Mouse (Mus musculus): ENCODE results near the gene Bmpr1a. TPM values are rescaled to one million over a fixed set of nuclear protein-coding genes. Genes with fewer than 3 reads are reported as not detected.
A peak's percentile ranks its signal among the peaks of the same experiment; 100 is the strongest.

Gene Bmpr1a
- polyA plus RNA-seq, 1 experiment from 2014 or later: 60.4 TPM

GRCm38 (mm10) chr14:34515860-34516259 is 12.7 kb upstream of the Bmpr1a start:
- ATAC-seq (replicated peaks; ENCODE audit: low FRiP score) (no peak), DNase-seq (ENCODE audit: low spot score) (no peak)
- H3K9me3 ChIP-seq (ENCODE audit: control insufficient read depth, low read length): no peaks in the 10 kb centered on the region
- H3K4me1 ChIP-seq (replicated peaks; ENCODE audit: control insufficient read depth, insufficient read depth, low read length): no peaks in the 10 kb centered on the region
- H3K27me3 ChIP-seq (ENCODE audit: control insufficient read depth, insufficient read depth, low read length): no peaks in the 10 kb centered on the region
- no peak overlapping the region for H3K27ac ChIP-seq (ENCODE audit: low read depth, low read length)
- WGBS: 84% methylated on average over 5 of the region's 5 CpGs
- no peaks in the 10 kb centered on the region for H3K36me3 ChIP-seq (ENCODE audit: control insufficient read depth, insufficient read depth, low read length)
- no peak overlapping the region for H3K4me3 ChIP-seq (ENCODE audit: low read depth, low read length)
- no peak overlapping the region for H3K4me2 ChIP-seq (ENCODE audit: low read depth, low read length, severe bottlenecking)
- no peak overlapping the region for H3K9ac ChIP-seq (ENCODE audit: low read length)

DNA sequence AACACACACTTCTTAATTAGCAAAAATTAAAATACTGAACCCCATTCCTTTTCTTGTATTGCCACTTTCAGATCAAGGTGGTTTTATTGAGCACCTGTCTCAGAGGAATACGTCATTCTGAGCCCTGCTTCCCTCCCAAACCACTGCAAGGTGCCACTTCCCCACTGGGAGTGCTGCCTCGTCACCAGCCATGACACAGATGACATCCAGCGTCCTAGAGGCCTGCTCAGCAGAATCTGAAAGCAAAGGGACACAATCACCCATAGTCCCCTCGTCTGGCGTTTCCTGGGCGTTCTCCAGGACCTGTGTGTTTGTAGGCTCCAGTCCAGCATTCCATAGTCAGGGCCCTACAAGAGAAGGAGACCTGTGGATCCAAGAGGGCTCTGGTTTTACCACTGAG is 11.0 kb upstream of the Bmpr1a start:
- H3K9me3 ChIP-seq (ENCODE audit: control insufficient read depth, low read length): no peaks in the 10 kb centered on the region
- no peak overlapping the region for H3K9ac ChIP-seq (ENCODE audit: low read length)
- no peaks in the 10 kb centered on the region for H3K36me3 ChIP-seq (ENCODE audit: control insufficient read depth, insufficient read depth, low read length)
- 50% methylated on average over 6 of the region's 6 CpGs for whole genome bisulfite sequencing
- DNase-seq (ENCODE audit: low spot score): no peak
- H3K4me1 ChIP-seq (replicated peaks; ENCODE audit: control insufficient read depth, insufficient read depth, low read length): no peaks in the 10 kb centered on the region
- ATAC-seq (replicated peaks; ENCODE audit: low FRiP score): no peak
- no peak overlapping the region for H3K27ac ChIP-seq (ENCODE audit: low read depth, low read length)
- no peaks in the 10 kb centered on the region for H3K27me3 ChIP-seq (ENCODE audit: control insufficient read depth, insufficient read depth, low read length)
- no peak overlapping the region for H3K4me2 ChIP-seq (ENCODE audit: low read depth, low read length, severe bottlenecking)
- H3K4me3 ChIP-seq (ENCODE audit: low read depth, low read length): no peak overlapping the region

DNA sequence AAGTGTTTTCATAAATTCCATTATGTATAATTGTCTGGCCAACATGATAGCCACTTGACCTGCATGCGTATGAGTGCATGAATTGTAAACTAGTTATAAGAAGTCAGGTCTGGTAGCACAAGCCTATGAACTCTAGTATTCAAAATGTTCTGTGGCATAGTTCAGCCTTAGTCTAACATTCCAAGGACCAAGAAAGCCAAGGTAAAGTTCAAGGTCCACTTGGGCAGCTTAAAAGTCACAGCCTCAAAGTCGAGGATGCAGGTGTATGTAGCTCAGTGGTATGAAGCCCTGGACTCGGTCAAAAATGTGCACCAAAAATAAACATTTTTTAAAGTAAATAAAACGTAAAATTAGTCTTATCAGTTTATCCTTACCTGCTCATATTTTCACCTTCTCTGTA is 9.5 kb upstream of the Bmpr1a start:
- Histone ChIP-seq H3K9me3 (ENCODE audit: control insufficient read depth, low read length) (no peaks in the 10 kb centered on the region), H3K4me1 (replicated peaks; ENCODE audit: control insufficient read depth, insufficient read depth, low read length) (peaks cover 6% of the 10 kb centered on the region), H3K36me3 (ENCODE audit: control insufficient read depth, insufficient read depth, low read length) (no peaks in the 10 kb centered on the region), H3K4me3 (ENCODE audit: low read depth, low read length) (no peak overlapping the region), H3K27ac (ENCODE audit: low read depth, low read length) (no peak overlapping the region), H3K9ac (ENCODE audit: low read length) (no peak overlapping the region), H3K27me3 (ENCODE audit: control insufficient read depth, insufficient read depth, low read length) (no peaks in the 10 kb centered on the region), H3K4me2 (ENCODE audit: low read depth, low read length, severe bottlenecking) (no peak overlapping the region)
- DNase-seq (ENCODE audit: low spot score): no peak
- WGBS: 82% methylated on average over 4 of the region's 4 CpGs
- no peak for ATAC-seq (replicated peaks; ENCODE audit: low FRiP score)

DNA sequence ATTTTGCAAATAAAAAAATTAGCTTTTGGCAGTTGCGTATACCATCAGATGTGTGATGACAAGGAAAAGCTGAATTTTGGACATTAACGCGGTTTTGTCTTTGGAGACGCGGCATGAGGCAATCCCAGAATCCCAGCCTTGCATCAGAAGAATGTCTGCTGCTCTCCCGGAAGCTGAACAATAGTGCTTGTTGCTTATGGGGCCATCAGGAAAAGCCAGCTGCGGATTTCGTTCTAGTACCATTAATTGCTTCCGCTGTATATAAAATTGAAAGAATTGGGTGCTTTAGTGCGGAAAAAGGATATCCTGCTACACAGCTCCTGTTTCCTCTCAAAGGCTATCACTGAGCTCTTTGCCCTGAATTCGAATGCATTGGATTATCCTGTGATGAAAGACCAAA is 8.8 kb upstream of the Bmpr1a start:
- DNase-seq (ENCODE audit: low spot score): no peak
- 72% methylated on average over 11 of the region's 11 CpGs for WGBS
- H3K27me3 ChIP-seq (ENCODE audit: control insufficient read depth, insufficient read depth, low read length): no peaks in the 10 kb centered on the region

DNA sequence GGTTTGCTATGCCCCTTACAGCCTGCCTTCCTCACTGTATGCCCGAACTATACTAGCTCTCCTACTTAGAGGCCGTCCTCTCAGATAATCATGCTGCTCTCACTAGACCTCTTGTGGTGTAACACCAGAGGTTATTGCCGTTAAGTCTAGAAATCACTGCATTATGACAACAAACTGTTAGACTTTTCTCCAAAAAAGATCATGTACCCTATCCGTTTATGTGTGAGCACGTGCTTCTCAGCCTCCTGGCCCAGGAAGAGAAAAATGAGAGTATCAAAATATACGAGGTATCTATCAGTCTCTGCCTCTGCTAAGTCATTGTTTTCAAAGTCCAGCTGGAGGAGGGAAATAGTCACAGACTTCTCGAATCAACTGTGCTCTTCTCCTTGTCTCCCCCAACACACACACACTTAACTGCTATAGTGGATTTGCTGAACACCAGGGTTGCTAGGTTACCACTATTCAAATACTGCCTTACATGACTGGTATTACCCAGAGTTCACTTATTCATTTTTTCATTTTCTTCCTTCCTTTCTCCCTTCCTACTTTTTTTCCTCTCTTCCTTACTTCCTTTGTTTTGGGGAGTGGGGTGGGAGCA is 5.8 kb upstream of the Bmpr1a start:
- WGBS: 67% methylated on average over 7 of the region's 7 CpGs
- Histone ChIP-seq H3K4me3 (ENCODE audit: low read depth, low read length) (no peak overlapping the region), H3K4me1 (replicated peaks; ENCODE audit: control insufficient read depth, insufficient read depth, low read length) (peaks cover 6% of the 10 kb centered on the region), H3K9me3 (ENCODE audit: control insufficient read depth, low read length) (no peaks in the 10 kb centered on the region), H3K27me3 (ENCODE audit: control insufficient read depth, insufficient read depth, low read length) (no peaks in the 10 kb centered on the region), H3K36me3 (ENCODE audit: control insufficient read depth, insufficient read depth, low read length) (no peaks in the 10 kb centered on the region), H3K4me2 (ENCODE audit: low read depth, low read length, severe bottlenecking) (no peak overlapping the region), H3K27ac (ENCODE audit: low read depth, low read length) (no peak overlapping the region), H3K9ac (ENCODE audit: low read length) (no peak overlapping the region)
- DNase-seq (ENCODE audit: low spot score): no peak
- no peak for ATAC-seq (replicated peaks; ENCODE audit: low FRiP score)

More for the DNA sequence above, 8.8 kb upstream of the Bmpr1a start:
- no peaks in the 10 kb centered on the region for H3K36me3 ChIP-seq (ENCODE audit: control insufficient read depth, insufficient read depth, low read length)
- H3K4me3 ChIP-seq (ENCODE audit: low read depth, low read length): no peak overlapping the region
- no peak overlapping the region for H3K27ac ChIP-seq (ENCODE audit: low read depth, low read length)
- peaks cover 6% of the 10 kb centered on the region for H3K4me1 ChIP-seq (replicated peaks; ENCODE audit: control insufficient read depth, insufficient read depth, low read length)
- no peaks in the 10 kb centered on the region for H3K9me3 ChIP-seq (ENCODE audit: control insufficient read depth, low read length)
- no peak for ATAC-seq (replicated peaks; ENCODE audit: low FRiP score)
- no peak overlapping the region for H3K9ac ChIP-seq (ENCODE audit: low read length)
- no peak overlapping the region for H3K4me2 ChIP-seq (ENCODE audit: low read depth, low read length, severe bottlenecking)

DNA sequence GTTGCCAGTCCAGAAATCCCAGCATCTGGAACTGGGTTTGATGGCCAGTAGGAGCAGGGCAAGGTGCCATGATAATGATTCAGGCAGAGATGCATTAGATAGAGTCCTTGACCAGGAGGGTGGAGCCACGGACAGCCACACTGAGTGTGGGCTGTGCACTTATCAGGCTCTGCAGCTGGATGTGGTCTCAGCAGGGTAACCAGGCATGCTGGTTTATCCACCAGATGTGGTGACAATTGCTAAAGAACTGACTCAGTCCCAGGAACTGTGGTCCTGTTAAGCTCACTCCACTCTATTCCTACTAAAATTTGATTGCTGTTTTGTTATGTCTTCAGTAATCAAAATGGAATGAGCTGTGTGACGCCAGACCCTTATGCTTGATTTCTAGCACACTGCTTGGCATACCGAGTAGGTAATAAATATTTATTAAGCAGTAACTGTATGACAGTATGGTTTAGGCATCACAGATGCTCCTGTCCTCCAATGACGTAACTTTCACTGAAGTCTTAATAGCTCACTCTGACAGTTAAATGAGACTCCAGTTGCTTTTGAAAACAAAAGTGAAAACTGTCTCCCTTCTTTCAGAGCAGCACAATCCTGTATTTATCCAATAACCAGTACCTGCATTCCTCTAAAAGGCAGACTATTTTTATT is 5.2 kb upstream of the Bmpr1a start:
- Histone ChIP-seq H3K9ac (ENCODE audit: low read length) (no peak overlapping the region), H3K27me3 (ENCODE audit: control insufficient read depth, insufficient read depth, low read length) (no peaks in the 10 kb centered on the region), H3K9me3 (ENCODE audit: control insufficient read depth, low read length) (no peaks in the 10 kb centered on the region), H3K4me2 (ENCODE audit: low read depth, low read length, severe bottlenecking) (no peak overlapping the region), H3K4me3 (ENCODE audit: low read depth, low read length) (no peak overlapping the region), H3K4me1 (replicated peaks; ENCODE audit: control insufficient read depth, insufficient read depth, low read length) (peaks cover 8% of the 10 kb centered on the region), H3K36me3 (ENCODE audit: control insufficient read depth, insufficient read depth, low read length) (no peaks in the 10 kb centered on the region), H3K27ac (ENCODE audit: low read depth, low read length) (peak overlapping the region; percentile 31; the same call in 1 of the 2 replicates)
- ATAC-seq (replicated peaks; ENCODE audit: low FRiP score) (0 out of 2 replicates have a peak, but pooled peaks have one; percentile 40), DNase-seq (ENCODE audit: low spot score) (no peak)
- 66% methylated on average over 4 of the region's 4 CpGs for WGBS

DNA sequence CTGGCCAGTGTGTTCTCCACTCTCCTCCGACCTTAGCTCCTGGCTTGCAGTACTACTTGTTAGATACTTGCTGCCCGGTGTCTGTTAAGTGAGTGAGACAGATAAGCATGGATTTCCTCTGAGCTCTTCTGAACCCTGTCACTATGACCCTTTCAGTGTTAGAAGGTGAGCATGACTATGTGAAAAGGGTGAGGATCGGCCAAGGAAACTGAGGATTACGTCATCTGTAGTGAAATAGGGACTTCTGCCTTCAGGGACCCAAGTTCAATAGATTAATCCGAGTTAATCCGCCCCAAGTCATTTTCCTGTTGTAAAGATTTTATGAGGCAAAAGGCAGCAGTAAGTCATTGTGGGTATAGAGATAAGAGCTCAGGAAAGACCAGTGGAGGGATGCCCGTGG is 2.2 kb upstream of the Bmpr1a start:
- Histone ChIP-seq H3K4me1 (replicated peaks; ENCODE audit: control insufficient read depth, insufficient read depth, low read length) (peaks cover 8% of the 10 kb centered on the region), H3K4me2 (ENCODE audit: low read depth, low read length, severe bottlenecking) (no peak overlapping the region), H3K36me3 (ENCODE audit: control insufficient read depth, insufficient read depth, low read length) (no peaks in the 10 kb centered on the region), H3K9ac (ENCODE audit: low read length) (no peak overlapping the region), H3K27ac (ENCODE audit: low read depth, low read length) (no peak overlapping the region), H3K9me3 (ENCODE audit: control insufficient read depth, low read length) (no peaks in the 10 kb centered on the region), H3K4me3 (ENCODE audit: low read depth, low read length) (no peak overlapping the region), H3K27me3 (ENCODE audit: control insufficient read depth, insufficient read depth, low read length) (no peaks in the 10 kb centered on the region)
- WGBS: 73% methylated on average over 7 of the region's 7 CpGs
- no peak for ATAC-seq (replicated peaks; ENCODE audit: low FRiP score)
- DNase-seq (ENCODE audit: low spot score): no peak

GRCm38 (mm10) chr14:34504377-34504776 is 1.2 kb upstream of the Bmpr1a start:
- Histone ChIP-seq H3K4me2 (ENCODE audit: low read depth, low read length, severe bottlenecking) (no peak overlapping the region), H3K36me3 (ENCODE audit: control insufficient read depth, insufficient read depth, low read length) (no peaks in the 10 kb centered on the region), H3K4me1 (replicated peaks; ENCODE audit: control insufficient read depth, insufficient read depth, low read length) (peaks cover 14% of the 10 kb centered on the region), H3K27ac (ENCODE audit: low read depth, low read length) (no peak overlapping the region), H3K27me3 (ENCODE audit: control insufficient read depth, insufficient read depth, low read length) (no peaks in the 10 kb centered on the region), H3K9me3 (ENCODE audit: control insufficient read depth, low read length) (no peaks in the 10 kb centered on the region), H3K4me3 (ENCODE audit: low read depth, low read length) (no peak overlapping the region), H3K9ac (ENCODE audit: low read length) (no peak overlapping the region)
- 87% methylated on average over 5 of the region's 5 CpGs for WGBS
- DNase-seq (ENCODE audit: low spot score) (no peak), ATAC-seq (replicated peaks; ENCODE audit: low FRiP score) (no peak)

- Histone ChIP-seq H3K9me3 (ENCODE audit: control insufficient read depth, low read length) (no peaks in the 10 kb centered on the region), H3K9ac (ENCODE audit: low read length) (peak overlapping the region; percentile 21; the same call in 1 of the 2 replicates), H3K27me3 (ENCODE audit: control insufficient read depth, insufficient read depth, low read length) (no peaks in the 10 kb centered on the region), H3K4me1 (replicated peaks; ENCODE audit: control insufficient read depth, insufficient read depth, low read length) (peaks cover 13% of the 10 kb centered on the region), H3K27ac (ENCODE audit: low read depth, low read length) (no peak overlapping the region), H3K4me2 (ENCODE audit: low read depth, low read length, severe bottlenecking) (peak overlapping the region; percentile 72; the same call in 1 of the 2 replicates), H3K4me3 (ENCODE audit: low read depth, low read length) (no peak overlapping the region), H3K36me3 (ENCODE audit: control insufficient read depth, insufficient read depth, low read length) (no peaks in the 10 kb centered on the region)
- WGBS: 37% methylated on average over 6 of the region's 6 CpGs
- ATAC-seq (replicated peaks; ENCODE audit: low FRiP score) (no peak), DNase-seq (ENCODE audit: low spot score) (no peak)
Observed at GRCm38 (mm10) chr14:34503759-34504158, 618 bp upstream of the Bmpr1a start.

All from forebrain, embryonic 11.5 days (tissue).